Mouse (Mus musculus): Measurements from ENCODE around the gene Gm20388.

The Gm20388 gene

DNA sequence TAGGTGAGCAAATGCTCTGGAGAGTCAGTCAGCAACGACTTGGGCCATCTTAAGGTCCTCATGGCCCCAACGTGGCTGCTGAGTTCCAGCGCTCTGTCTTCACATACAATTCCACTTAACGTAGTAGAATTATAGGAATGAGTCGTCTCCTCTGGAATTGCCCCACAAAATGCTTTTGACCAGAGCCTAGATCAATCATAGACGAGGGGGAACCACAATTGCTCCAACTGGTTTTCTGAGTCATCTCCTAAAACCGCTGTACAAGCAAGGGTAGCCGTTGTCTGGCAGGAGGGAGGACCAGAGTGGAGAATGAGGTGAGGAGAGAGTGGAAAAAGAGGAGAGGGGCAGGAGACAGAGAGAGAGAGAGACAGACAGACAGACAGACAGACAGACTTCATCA is 105.3 kb downstream of the Gm20388 start:
- no peak for DNase-seq

DNA sequence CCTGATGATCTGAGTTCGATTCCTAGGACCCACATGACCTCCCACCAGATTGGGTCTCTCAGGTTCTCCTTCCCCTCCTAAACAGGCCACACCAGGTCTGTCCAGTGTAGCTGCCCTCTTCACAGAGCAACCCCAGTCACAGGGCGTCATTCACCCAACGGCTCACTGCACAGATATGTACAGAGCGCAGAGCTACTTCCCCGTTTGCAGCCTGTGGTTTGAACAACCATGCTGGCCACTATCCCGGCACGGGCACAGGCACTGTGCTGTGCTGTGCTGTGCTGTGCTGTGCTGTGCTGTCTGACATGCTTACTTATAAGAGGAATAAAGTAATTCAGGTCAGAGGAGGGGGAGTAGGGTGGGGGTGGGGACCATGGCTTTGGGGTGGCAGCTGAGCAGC is 105.8 kb downstream of the Gm20388 start:
- DNase-seq, result no peak

DNA sequence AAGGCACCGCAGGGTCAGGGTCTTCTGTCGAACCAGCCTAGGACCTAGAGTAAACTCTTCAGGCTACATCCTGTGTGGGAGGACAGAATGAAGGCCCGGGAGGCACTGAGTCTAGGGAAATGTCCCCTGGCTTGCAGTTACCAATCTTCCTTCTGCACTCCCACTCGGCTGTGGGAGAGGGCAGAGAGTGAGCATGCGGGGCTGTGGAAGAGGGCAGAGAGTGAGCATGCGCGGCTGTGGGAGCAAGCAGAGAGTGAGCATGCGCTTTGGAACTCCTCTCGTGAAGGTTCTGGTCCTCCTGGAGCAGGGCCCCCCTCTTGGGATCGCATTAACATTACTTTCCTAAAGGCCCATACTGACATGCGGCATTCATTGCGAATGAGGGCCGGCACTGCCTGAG is 106.7 kb downstream of the Gm20388 start:
- DNase-seq, result no peak

DNA sequence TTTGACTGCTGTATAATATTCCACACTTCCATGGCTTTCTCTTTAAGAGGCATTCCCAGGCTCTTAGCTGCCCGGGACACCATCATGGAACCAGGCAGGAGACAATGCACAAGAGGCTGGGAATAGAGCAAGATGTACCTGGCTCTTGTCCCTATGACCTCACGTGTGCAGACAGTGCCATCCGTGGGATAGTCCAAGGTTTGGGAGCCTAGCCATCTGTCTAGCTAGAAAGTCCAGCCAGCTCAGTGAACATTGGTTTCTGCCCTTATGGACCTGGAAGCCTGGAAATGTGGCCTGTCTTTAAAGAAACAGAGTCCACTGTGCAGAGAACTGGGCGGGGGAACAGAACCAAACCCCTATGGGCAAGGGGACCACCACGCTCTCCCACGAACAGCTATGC is 107.1 kb downstream of the Gm20388 start:
- DNase-seq, result no peak

DNA sequence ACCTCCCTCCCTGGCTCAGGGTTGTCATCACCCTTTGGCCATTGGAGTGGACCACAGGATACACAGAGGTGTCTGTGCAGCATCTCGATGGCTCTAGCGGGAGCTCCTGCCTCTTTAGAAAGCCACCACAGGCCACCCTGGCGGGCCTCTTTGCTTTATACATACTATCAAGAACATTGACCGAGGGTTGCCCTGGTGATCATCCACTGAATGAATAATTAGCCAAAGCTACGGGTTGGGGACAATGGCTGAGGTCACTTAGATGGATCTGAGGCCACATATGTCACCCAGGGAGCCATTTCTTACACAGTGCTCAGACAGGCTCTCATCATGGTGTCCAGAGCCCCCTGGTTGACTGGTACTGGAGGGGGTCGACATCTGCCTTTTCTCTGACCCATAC is 107.7 kb downstream of the Gm20388 start:
- DNase-seq, result no peak

DNA sequence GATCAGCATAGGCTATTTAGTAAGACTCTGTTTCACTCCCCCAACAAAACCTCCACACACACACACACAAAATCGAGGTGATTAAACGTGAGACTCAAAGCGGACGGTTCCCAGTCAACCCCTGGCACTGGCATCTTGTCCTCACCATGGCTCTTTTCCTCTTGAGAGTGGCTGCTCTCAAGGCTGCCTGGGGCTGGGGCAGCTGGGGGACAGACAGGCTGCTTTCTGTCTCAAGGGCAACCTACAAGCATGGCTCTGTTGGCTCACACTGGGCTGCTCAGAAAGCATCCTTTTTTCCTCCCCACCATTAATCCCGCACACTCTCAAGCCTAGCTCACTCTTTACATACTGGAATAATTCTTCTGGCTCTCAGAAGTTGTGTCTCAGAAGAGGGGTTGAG is 108.7 kb downstream of the Gm20388 start:
- DNase-seq, result no peak

DNA sequence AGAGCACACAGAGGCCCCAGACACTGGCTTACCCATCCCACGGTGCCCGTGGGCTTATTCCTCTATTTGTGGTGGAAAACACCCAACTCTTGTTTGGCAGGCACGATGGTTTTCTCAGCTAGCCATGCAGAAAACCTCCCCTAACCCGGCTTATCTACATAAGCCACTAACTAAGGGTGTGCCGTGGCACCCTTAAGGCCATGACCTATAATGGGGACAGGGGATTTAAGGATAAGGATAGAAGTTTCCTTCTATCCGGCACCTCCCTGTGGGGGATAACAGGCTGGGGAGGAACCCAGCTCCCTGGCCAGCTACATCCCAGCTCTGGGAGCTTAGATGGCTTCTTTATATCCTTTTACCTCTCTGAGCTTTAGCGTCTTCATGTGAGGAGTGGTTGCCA is 109.7 kb downstream of the Gm20388 start:
- no peak for DNase-seq

DNA sequence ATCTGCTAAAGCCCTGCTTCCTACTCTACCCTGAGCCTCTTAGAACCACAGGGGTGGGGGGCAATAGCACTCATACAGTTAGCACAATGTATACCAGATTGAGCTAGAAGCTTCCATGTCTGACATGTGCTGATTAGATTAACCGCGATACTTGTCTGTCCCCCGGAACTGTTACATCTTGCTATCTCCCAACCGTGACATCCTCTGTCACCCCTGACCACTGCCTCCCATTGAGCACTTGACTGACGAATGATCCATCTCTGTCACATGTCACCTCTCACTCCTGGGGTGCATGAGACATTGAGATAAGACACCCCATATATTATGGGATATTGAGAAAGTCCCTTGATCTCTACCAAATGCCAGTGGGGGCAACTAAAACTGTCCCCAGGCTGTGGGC is 115.6 kb downstream of the Gm20388 start:
- no peak for DNase-seq

DNA sequence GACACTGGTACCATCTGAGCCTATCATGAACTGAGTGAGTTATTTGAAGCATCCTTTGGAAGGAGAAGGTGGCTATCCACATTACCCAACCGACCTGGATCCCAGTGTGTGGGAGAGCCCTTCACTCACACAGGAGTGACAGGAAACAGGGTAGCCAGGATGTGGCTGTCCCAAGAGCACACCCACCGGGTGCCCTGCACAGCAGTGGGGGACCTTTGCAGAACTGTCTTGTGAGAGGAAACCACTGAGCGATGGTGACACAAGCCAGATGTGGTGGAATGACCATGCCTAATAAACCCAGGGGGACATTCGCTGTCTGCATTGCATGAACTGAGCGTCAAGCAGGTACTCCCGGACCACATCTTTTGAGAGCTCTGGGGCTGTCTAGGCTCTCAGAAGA is 116.3 kb downstream of the Gm20388 start:
- no peak for DNase-seq

DNA sequence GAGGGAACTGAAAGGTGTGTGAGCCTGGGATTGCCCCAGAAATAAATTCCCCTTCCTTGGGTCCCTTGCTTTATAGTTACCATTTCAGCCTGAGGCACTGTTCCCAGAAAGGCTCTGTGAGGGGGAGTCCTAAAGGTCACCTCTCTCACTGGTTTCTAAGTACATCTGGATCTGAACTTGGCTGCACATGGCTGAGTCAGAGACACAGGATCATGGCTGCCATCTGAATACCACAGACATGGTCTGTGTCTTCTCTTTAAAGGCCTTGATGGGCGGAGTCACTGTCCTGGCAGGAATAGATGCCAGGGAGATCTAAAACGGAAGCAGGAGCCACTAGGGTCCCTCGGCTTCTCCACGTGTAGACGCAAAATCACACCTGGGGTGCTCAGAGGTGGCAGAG is 119.8 kb downstream of the Gm20388 start:
- no peak for DNase-seq

DNA sequence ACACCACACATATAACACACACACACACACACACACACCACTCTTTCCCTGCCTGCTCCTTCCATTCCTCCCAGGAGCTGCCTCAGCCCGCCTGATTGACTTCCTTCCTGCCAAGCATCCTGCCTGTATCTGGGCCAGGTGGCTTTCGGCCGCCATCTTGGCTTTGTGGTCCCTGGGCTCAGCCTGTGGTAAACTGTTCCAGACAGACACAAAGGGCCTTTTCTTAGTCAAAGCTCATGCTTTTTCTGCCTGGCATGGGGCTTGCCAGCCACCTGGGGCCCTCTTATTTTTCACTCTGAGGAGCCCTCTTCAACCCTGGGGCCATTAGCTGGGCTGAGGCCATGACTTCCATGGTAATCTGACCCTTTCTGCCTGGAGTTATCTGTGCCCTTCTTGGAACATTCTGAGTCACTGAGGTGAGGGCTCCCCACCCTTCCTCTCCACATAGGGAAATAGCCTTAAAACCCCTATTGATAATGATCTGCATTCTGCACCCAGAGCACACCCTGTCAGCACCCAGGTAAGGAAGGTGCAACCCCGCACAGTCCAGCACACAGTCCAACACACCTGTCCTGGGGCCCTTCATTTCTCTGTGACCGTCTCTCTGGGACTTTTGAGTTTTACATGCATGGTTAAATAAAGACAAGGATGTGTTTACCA is 122.0 kb downstream of the Gm20388 start:
- DNase-seq, result no peak

DNA sequence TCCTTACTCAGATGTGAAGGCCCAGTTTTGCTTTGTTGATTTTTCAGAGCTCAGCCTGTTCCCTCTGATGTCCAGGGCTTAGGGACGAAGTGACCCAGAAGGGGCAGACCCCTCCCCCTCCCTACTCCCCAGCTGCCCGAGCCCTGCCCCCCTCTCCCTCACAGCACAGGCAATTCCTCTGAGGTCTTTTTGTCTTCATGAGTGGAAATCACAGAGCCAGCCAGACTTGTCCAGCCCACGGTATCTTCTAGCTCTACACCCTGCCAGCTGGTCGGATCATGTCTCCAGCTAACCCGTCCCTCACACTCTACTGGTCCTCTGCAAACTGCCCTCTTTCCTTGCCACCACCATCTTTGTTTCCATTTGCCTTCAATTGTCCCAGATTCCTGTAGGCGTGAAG is 123.8 kb downstream of the Gm20388 start:
- DNase-seq, result no peak

DNA sequence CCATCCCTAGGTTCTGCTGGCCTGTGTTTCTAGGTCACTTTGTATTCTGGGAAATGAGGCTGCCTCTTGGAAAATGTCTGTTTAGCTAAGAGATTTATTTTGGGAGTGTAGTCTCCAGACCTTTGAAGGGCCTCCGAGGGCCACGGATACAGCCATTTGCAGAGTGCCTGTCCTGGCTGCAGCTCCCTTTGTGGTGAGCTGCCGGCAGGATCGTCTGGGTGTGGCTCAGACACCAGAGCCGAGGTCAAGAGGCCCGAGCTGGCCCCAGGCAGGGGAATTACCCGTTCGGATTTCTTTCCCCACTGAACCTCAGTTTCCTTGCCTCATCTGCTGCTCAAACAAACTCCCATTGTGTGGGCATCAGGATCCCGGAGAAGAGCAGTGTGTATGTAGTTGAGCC is 125.5 kb downstream of the Gm20388 start:
- no peak for DNase-seq

DNA sequence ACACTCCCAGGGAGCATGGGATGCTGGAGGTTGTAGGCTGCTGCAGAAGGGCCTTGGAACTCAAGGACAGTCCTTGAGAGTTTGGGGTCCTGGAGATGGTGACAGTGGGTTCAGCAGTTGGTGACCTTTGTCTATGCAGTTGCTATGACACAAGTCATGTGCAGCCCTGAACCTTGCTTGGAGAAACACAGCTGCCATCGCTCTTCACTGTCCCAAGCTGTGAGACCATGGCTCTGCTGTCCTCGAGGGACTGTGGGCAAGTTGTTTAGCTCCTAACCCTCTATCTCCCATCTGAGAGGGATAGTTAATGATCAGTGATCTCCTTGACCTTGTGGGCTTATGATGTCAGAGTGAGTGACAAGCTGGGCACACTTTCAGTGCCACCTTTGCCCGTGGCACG is 125.9 kb downstream of the Gm20388 start:
- no peak for DNase-seq

DNA sequence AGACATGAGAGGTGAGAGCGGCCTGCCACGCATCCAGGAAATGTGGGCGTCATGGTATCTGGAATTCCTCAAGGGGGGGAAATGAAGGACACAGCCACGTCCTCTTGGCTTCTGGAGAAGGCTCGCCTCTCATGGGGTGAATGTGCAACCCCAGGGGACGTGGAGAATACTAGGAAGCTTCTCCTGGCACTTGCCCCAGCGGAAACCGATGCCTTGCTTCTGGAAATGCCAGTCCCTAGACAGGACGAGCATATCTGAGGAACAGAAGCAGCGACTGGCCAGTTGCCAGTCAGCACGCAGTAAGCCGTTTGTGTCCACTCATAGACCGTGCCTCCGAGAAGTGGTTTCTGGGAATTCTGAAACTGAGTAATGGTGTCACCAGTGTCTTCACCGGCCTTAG is 126.6 kb downstream of the Gm20388 start:
- DNase-seq, result no peak

DNA sequence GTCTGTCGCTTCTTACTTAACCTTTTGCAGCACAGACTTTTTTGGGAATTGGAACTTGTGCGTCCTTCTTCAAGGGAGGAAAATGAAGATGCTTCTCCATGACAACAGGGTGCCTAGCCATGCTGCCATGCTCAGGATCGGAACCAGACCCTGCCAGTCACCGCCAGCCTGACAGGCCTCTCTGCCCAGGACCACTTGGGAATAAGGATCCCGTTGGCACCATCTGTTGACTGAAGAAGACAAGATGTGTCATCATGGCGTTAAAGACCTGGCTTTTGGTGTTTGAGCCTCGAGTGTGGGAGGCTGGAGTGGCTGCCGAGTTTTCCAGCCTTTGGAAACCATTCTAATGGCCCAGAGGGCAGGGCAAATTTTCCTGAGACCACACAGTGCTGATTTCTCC is 127.0 kb downstream of the Gm20388 start:
- DNase-seq, result no peak

DNA sequence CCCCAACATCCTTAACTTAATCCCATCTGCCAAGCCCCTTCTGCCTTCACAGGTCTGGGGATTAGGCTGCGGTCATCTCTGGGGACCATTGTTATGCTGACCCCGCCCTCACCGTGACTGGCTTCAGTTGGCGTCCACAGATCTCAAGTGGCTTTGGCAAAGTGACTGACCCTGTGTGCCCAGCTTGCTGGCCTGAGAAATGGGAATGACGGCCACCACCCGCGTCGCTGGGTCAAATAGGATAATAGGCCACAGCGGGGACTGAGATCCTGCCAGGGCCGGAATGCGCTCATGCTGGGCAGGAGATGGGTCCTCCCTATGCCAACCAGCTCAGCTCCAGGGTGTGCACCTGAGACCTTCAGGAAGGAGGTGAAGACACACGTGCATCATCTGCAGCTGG is 128.1 kb downstream of the Gm20388 start:
- no peak for DNase-seq

DNA sequence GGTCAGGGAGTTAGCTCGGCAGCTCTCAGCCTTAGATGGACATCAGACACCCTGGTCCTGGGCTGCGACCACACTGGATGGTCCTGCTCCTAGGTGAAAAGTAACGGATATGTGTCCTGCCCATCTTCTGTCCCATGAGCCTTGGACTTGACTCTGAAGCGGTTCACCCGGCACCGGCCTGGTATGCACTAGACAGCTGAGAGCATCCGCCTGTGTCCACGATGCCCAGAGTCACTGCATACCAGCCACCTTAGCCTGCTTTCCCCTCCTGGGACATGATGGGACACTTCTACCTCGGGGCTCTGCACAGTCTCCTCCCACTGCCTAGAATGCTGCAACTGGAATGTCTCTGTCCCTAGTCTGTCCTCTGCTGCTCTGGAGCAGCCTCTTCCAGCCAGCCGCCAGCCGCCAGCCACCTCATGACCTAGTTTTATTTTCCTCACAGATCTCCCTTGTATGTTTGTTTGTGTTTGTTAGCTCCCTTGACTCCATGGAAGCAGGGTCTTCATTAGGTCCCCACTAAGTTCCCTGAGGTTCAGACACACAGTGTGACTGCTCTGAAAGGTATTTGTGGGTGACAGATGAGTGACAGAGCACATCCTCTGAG is 128.8 kb downstream of the Gm20388 start:
- no peak for DNase-seq

DNA sequence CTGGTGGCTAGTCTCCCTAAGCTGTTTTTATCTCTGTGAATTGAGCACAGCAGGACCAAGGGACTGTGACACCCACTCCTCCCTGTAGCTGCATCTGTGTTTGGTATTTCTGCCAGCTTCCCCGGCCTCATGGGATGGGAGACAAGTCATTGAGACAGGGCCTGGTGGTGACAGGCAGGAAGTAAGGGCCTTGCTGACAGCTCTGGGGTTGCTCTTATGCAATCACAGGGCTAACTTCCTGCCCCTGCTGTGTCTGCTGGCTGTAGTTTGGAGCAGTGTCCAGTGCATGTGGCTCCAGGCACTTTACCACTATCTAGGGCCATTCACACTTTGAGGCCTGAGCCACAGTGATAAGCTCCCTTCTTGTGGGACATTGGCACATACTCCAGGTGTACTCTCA is 130.2 kb downstream of the Gm20388 start:
- DNase-seq, result no peak

DNA sequence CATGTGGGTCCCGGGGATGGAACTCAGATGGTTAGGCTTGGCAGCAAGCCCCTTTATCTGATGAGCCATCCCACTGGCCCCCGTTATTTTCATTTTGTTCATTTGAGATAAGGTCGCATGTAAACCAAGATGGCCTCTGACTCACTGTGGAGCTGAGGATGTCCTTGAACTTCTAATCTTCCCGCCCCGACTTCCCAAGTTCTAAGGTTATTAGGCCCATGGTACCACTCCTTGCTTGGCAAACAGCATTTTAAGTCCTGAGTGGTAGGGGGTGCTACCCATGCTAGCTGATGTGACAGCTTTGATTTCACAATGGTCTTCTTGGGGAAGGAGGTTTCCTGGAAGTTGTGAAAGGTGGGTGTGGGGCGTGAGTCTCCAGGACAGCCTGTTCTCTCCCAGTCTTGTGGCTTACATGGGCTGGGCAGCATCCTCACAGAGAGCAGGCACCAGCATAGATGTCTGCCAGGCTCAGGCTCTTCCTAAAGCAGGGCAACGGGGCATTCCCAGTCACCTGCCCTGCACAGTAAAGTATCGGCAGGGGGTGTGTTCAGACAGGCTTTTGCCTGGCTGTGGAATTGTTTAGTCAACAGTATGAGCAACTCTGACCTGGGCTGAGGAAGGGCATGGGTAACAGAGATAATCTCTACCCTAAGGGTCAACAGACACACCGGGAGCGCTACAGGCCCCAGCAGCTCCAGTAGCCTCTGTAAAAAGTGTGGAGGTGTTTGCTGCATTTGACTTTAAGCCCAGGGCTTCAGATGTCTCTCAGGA is 132.1 kb downstream of the Gm20388 start:
- no peak for DNase-seq

DNA sequence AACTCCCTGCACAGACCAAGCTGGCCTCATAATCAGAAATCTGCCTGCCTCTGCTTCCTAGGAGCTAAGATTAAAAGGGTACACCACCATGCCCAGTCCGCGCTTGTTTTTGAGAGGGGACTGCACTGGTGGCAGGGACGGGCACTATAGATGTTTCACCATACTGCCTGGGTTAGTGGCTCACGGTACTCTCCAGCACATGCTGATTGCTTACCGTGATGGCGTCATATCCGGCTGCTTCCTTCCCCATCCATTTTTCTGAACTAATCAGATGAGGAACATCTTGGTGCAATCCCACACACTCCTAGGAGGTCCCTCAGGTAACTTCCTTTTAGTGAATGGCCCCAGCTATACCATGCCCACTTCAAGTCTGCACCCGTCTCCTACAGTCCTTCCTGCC is 134.3 kb downstream of the Gm20388 start:
- no peak for DNase-seq

DNA sequence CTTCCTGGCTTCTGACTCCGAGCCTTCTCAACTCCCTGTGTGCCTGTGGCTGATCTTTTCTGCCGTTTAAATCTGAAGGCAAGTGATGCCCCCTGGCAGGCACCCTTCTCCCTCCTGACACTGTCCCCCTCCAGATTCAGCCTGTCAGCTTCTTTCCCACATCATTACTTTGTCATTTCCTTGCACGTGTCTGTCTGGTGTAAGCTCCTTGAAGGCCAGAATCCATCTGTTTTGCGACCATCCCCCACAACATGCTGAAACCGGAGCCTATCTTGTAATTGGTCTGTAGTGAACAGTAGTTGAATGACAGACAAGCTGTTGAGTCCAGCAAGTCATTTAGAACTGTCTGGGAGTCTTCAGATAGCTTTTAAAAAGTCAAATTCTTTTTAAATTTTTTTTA is 134.8 kb downstream of the Gm20388 start:
- DNase-seq, result no peak

DNA sequence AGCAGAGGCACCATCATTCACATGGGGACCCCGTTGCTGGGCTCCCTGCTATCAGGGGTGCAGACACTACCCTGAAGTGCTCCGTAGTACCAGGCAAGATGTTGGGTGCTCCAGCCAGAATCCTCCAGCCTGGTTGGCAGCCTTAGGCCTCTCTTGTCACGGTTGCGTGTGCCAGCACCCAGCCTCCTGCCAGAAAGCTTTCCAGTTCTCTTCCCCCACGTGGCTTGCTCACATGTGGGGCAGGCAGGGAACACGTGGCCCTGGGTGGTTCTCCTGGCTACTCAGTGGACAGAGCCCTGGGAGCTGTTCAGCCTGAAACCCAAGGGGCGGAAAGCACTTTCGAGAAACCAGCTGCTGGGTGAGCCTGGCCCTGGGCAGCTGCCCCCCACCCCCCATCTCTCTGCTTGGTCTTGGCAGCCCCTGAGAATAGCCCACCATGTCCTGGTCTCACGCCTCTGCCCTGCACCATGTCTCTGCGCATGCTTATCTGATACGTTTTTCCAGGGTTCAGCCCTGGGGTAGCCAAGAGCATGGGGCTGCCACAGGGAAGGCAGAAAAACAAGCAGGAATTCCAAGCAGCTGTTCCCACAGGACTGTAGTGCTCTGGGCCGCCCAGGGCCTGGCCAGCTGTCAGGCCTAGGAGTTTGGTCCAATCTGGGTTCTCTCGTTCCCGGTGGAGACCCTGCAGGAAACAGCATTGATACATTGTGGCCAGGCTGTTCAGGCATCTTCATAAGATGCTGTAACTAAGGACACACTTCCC is 135.8 kb downstream of the Gm20388 start:
- DNase-seq, result peak; percentile 93

DNA sequence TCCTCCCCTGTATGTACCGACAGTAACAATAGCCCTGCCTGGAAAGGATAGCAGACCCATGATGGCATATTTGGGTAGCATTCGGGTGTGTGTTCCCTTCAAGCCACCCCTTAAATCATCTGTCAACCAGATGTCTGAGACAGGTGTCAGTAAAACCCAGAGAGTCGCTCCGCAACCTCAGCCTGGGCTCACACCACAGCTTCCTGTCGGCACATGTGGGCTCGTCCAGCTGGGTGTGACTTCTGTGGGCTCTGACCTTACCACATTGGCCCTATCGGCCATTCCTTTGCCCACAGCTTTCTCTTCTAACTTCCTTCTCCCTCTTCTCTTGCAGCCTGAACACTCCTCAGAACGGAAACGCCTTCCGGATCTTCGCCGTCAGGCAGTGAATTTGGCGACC is 139.3 kb downstream of the Gm20388 start:
- no peak for DNase-seq
